Mouse (Mus musculus) embryonic fibroblast, embryonic 13.5 days (primary cell): Measurements from ENCODE around the gene 2210016F16Rik.

Experiments used
- CTCF ChIP-seq: IDR thresholded peaks from 2 replicates; pipeline ENCODE4 v1.5.1; 2011; ENCODE audit warnings: mild to moderate bottlenecking, control low read depth, low read length, moderate library complexity, borderline replicate concordance; ENCODE audit not compliant: insufficient read depth
- POLR2A ChIP-seq: IDR thresholded peaks from 2 replicates; pipeline ENCODE4 v1.6.1; 2011; ENCODE audit warnings: low read depth, mild to moderate bottlenecking, control low read depth, low read length, moderate library complexity

DNA sequence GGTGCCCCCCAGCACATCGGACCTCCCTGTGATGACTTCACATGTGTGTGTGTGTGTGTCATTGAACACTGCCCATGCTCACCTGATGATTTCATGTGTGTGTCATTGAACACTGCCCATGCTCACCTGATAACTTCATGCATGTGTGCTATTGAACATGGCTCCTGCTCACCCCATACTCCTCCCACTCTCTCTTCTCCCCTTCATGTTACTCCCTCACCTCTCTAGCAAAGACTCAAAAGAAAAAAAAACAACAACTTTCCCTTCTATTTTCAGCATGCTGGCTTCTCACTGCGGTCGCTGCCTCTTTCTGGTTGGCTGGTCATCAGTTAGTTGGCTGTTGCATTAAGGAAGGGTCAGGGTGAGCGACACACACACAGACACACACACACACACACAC is 33.6 kb upstream of the 2210016F16Rik start:
- no peak for TF ChIP-seq POLR2A
- TF ChIP-seq CTCF = no peak
